In the genomic region with DNA sequence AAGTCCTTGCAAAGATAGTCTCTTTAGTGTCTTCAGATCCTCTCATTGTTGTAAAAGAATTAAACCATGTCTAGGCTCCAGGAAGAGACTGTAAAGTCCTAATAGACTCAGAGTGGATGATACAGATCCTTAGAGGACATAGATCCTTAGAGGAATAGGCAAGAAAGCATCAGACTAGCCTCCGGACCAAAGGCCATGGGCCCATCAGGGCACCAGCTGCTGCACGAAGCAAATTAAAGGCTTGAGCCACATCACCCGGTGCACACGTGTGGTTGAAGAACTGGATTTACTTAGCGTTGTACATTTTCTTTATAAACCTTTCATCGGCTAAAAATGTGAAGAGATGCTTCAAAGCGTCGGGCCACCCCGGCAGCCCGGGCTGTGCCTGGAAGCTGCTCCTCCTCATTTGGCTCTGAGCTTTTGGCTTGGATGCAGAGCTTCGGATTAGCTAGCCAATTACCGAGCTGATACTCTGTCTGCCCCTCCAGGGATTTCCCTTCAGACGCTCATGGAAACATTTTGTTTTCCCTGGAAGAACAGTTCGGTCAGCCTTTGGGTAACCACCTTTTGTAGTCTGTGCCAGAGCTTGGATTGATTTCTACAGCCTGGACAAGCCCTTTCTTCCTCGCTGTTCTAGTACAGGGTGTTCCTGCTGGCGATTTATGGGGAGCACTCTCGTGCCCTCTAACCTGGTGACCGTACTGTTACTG, we compare ENCODE assay signal across 8 mouse cellular contexts.
A peak's percentile ranks its signal among the peaks of the same experiment; 100 is the strongest.
DNase-seq lines count a peak whose midpoint lies in the region; ATAC-seq lines count a peak whose summit lies in the region.

No protein-coding gene starts in this region.

- no peaks in the 10 kb centered on the region for H3K36me3 ChIP-seq in forebrain, embryonic 16.5 days (ENCODE audit: control insufficient read depth, insufficient read depth)
- H3K36me3 ChIP-seq in kidney, embryonic 14.5 days (ENCODE audit: control insufficient read depth, insufficient read depth, low read length), result no peaks in the 10 kb centered on the region

- intact Hi-C loops in left cerebral cortex, postnatal 4 days (cut with DNase I), result no loop called here

- peak; percentile 95 for ATAC-seq in forebrain, embryonic 16.5 days
- peak; percentile 71; the same call in 1 of the 2 replicates for ATAC-seq in kidney, embryonic 14.5 days (ENCODE audit: low FRiP score, low TSS enrichment)

- H3K9ac ChIP-seq in forebrain, embryonic 16.5 days (replicated peaks; ENCODE audit: low read depth, low read length), result no peak overlapping the region
- no peak overlapping the region for H3K9ac ChIP-seq in kidney, embryonic 14.5 days (ENCODE audit: low read depth, low read length)

- no peaks in the 10 kb centered on the region for H3K9me3 ChIP-seq in forebrain, embryonic 16.5 days (ENCODE audit: control insufficient read depth, low read length)
- H3K9me3 ChIP-seq in kidney, embryonic 14.5 days (ENCODE audit: control insufficient read depth, low read length), result no peaks in the 10 kb centered on the region

- H3K27ac ChIP-seq in forebrain, embryonic 16.5 days (ENCODE audit: low read length), result no peak overlapping the region; the same call in 1 of the 2 replicates
- no peak overlapping the region; the same call in 1 of the 2 replicates for H3K27ac ChIP-seq in kidney, embryonic 14.5 days (ENCODE audit: low read depth, low read length)

- H3K27me3 ChIP-seq in forebrain, embryonic 16.5 days (replicated peaks; ENCODE audit: control insufficient read depth, insufficient read depth, low read length), result no peaks in the 10 kb centered on the region
- H3K27me3 ChIP-seq in kidney, embryonic 14.5 days (ENCODE audit: control insufficient read depth, insufficient read depth, low read length), result no peaks in the 10 kb centered on the region

- H3K4me1 ChIP-seq in forebrain, embryonic 16.5 days (replicated peaks; ENCODE audit: control insufficient read depth, insufficient read depth, low read length), result peaks cover 3% of the 10 kb centered on the region; the same call in 1 of the 2 replicates
- H3K4me1 ChIP-seq in kidney, embryonic 14.5 days (ENCODE audit: control insufficient read depth, insufficient read depth, low read length), result no peaks in the 10 kb centered on the region

- H3K4me2 ChIP-seq in forebrain, embryonic 16.5 days (ENCODE audit: low read length), result peak overlapping the region; percentile 41
- no peak overlapping the region for H3K4me2 ChIP-seq in kidney, embryonic 14.5 days (replicated peaks; ENCODE audit: low read depth, low read length)

- DNase-seq in adrenal gland, adult (ENCODE audit: inconsistent age in 2 of 2, low spot score in 1 of 2), result peak; percentile 40 to 71
- no peak for DNase-seq in adrenal gland, postnatal 4 days (ENCODE audit: low spot score in 2 of 2)
- peak; percentile 33 for DNase-seq in adrenal gland, adult 8-10 months
- DNase-seq in left cerebral cortex, postnatal 4 days, result peak; percentile 69
- peak; percentile 16 for DNase-seq in right cerebral cortex, postnatal 25 days
- no peak for DNase-seq in spleen, postnatal 36 days (ENCODE audit: low spot score in 2 of 2)

- 35% methylated on average over 18 of the region's 18 CpGs for WGBS in forebrain, embryonic 16.5 days
- WGBS in kidney, embryonic 14.5 days, result 71% methylated on average over 18 of the region's 18 CpGs

- H3K4me3 ChIP-seq in forebrain, embryonic 16.5 days (replicated peaks; ENCODE audit: low read length), result no peak overlapping the region; the same call in 1 of the 2 replicates
- no peak overlapping the region for H3K4me3 ChIP-seq in kidney, embryonic 14.5 days (ENCODE audit: low read length)

Comparison
In these comparisons a context has a peak if more than half of its experiments do, and no peak if none do; other contexts are left out.
1. DNase-seq: peak in adrenal gland, adult (2 of 2), adrenal gland, adult 8-10 months (single experiment), left cerebral cortex, postnatal 4 days (single experiment) and right cerebral cortex, postnatal 25 days (single experiment); none in adrenal gland, postnatal 4 days (0 of 2) and spleen, postnatal 36 days (0 of 2).